Mouse (Mus musculus): ENCODE results near the gene Mdn1.

DNA sequence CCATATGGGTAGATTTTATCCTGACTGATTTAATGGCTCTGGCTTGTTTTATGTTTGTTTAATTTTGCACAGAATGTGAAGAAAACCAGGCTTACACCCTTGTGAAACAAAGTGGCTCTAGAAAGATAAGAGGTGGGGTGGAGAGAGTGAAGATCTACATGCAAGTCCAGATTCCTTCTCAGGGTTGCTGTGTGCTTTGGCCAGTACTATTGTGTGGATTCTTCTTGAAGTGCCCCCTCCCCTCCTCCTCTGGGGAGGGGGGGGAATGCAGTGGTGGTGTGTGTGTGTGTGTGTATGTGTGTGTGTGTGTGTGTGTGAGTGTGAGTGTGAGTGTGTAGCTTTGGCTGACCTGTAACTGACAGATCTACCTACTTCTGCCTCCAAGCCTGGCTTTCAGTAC, 35.3 kb upstream of the Mdn1 start:
- TF ChIP-seq POLR2A (IDR thresholded peaks at IDR 0.05; ENCODE audit: insufficient read length, low read depth) (no peak), MAX (IDR thresholded peaks at IDR 0.05; ENCODE audit: low read depth) (no peak), POLR2AphosphoS2 (IDR thresholded peaks at IDR 0.05; ENCODE audit: insufficient read length, low read depth) (no peak), E2F4 (IDR thresholded peaks at IDR 0.05; ENCODE audit: insufficient read depth) (no peak), USF1 (IDR thresholded peaks at IDR 0.05; ENCODE audit: low read depth) (no peak), CEBPB (IDR thresholded peaks at IDR 0.05; ENCODE audit: insufficient read depth, poor library complexity, severe bottlenecking) (no peak), TCF3 (IDR thresholded peaks at IDR 0.05; ENCODE audit: insufficient read length, low read depth) (no peak), REST (IDR thresholded peaks at IDR 0.05; ENCODE audit: insufficient read depth, insufficient read length) (no peak)
